Mouse (Mus musculus) heart, adult 2 months (tissue): ENCODE data around the gene Kcnn3. TPM values are rescaled to one million over a fixed set of nuclear protein-coding genes. Genes with fewer than 3 reads are reported as not detected.
A peak's percentile ranks its signal among the peaks of the same experiment; 100 is the strongest.

Experiments
- DNase-seq, 2 experiments: peaks; one replicate each; pipeline ENCODE4 v3.0.0; 2021
- H3K27ac ChIP-seq: fragments of 200-600 bp; 2 replicates; pipeline ENCODE4 v1.8.1; 2022
- H3K27me3 ChIP-seq: fragments of 200-500 bp; 2 replicates; pipeline ENCODE4 v1.6.1; 2012; ENCODE audit warnings: mild to moderate bottlenecking, low read length, inconsistent platforms, mixed read lengths; ENCODE audit not compliant: control insufficient read depth, insufficient read depth
- H3K36me3 ChIP-seq: fragments of 200-500 bp; 2 replicates; pipeline ENCODE4 v1.6.1; 2012; ENCODE audit warnings: low read length, inconsistent platforms; ENCODE audit not compliant: control insufficient read depth, insufficient read depth
- H3K4me1 ChIP-seq: fragments of 200-500 bp; 2 replicates; pipeline ENCODE4 v1.6.1; 2011; ENCODE audit warnings: low read length; ENCODE audit not compliant: control insufficient read depth, insufficient read depth
- H3K4me3 ChIP-seq: fragments of 200-600 bp; 2 replicates; pipeline ENCODE4 v1.8.1; 2022
- H3K79me2 ChIP-seq: fragments of 200-500 bp; replicated peaks from 2 replicates; pipeline ENCODE4 v1.6.1; 2012; ENCODE audit warnings: mild to moderate bottlenecking, inconsistent platforms, low read length, moderate library complexity, mixed read lengths; ENCODE audit not compliant: control insufficient read depth, insufficient read depth
- H3K9ac ChIP-seq: fragments of 200-500 bp; 2 replicates; pipeline ENCODE4 v1.6.1; 2012; ENCODE audit warnings: low read depth, mild to moderate bottlenecking, control low read depth, inconsistent platforms, low read length, mixed read lengths
- CTCF ChIP-seq: fragments of 200-600 bp; IDR thresholded peaks from 2 replicates; pipeline ENCODE4 v1.8.1; 2022; ENCODE audit warnings: antibody characterized with exemption, mild to moderate bottlenecking, moderate library complexity
- EP300 ChIP-seq: fragments of 200-500 bp; IDR thresholded peaks from 2 replicates; pipeline ENCODE4 v1.6.1; 2011; ENCODE audit warnings: low read depth, low read length, control low read depth; ENCODE audit not compliant: insufficient read depth
- POLR2A ChIP-seq: fragments of 200-500 bp; IDR thresholded peaks from 2 replicates; pipeline ENCODE4 v1.6.1; 2011; ENCODE audit warnings: mild to moderate bottlenecking, low read depth, low read length, control low read depth; ENCODE audit not compliant: insufficient read depth
- WGBS: fragments of 180-500 bp; shearing (Covaris S2); methylation state at CpG from one replicate; pipeline ENCODE4 v1.1.7; 2018; 5-methylcytosine and 5-hydroxymethylcytosine counted together
- intact Hi-C: fragments of 180-260 bp; cut with DNase I; formaldehyde crosslinking; loops from one replicate; pipeline ENCODE4 v1.15.1; 2025
- polyA plus RNA-seq: library from polyadenylated mRNA; depleted of rRNA; stranded (reverse); fragments of >200 nt; gene quantifications from 2 replicates; pipeline ENCODE4 v1.2.3, GENCODE M21; 2012
- total RNA-seq, 2 experiments: library from RNA; stranded (reverse); gene quantifications; 2 replicates each; pipeline ENCODE4 v1.2.3; 2021

The Kcnn3 gene
- total and polyA plus RNA-seq, 3 experiments: 0.84 to 3.3 (median 2.0) TPM

- H3K79me2 ChIP-seq: no peaks in the 10 kb centered on the region
- no peak overlapping the region for H3K27ac ChIP-seq
- 0 out of 2 replicates have a peak overlapping the region, but pooled peaks have one; percentile 15 for H3K9ac ChIP-seq
- no peak overlapping the region for H3K4me3 ChIP-seq
- WGBS: 18% methylated on average over 24 of the region's 24 CpGs
- TF ChIP-seq EP300 (peak; percentile 72; the same call in 1 of the 2 replicates), POLR2A (no peak), CTCF (peak; percentile 100)
- H3K4me1 ChIP-seq: peaks cover 6% of the 10 kb centered on the region
- intact Hi-C loops: loop anchor here (1.0 to 5.0 kb wide), 6 partner anchors 28 to 168 kb away; no protein-coding TSS in a partner anchor
- no peaks in the 10 kb centered on the region for H3K27me3 ChIP-seq
- peak; percentile 79 to 85 for DNase-seq
- no peaks in the 10 kb centered on the region for H3K36me3 ChIP-seq
Measured at GRCm38 (mm10) chr3:89484766-89485524, 35.0 kb upstream of the Kcnn3 start.

- Histone ChIP-seq H3K4me1 (peaks cover 6% of the 10 kb centered on the region), H3K9ac (no peak overlapping the region), H3K4me3 (no peak overlapping the region), H3K36me3 (no peaks in the 10 kb centered on the region), H3K27me3 (no peaks in the 10 kb centered on the region), H3K79me2 (no peaks in the 10 kb centered on the region), H3K27ac (no peak overlapping the region)
- intact Hi-C loops: loop anchor here (5.0 kb wide), 2 partner anchors 39 to 89 kb away; no protein-coding TSS in a partner anchor
- DNase-seq: no peak
- WGBS: 69% methylated on average over 8 of the region's 8 CpGs
- no peak for TF ChIP-seq EP300
- no peak for TF ChIP-seq POLR2A
- TF ChIP-seq CTCF: no peak
Measured at GRCm38 (mm10) chr3:89486111-89486510, 33.9 kb upstream of the Kcnn3 start.

GRCm38 (mm10) chr3:89486916-89487702 is 32.9 kb upstream of the Kcnn3 start:
- H3K79me2 ChIP-seq: no peaks in the 10 kb centered on the region
- H3K27me3 ChIP-seq: no peaks in the 10 kb centered on the region
- no peak overlapping the region for H3K4me3 ChIP-seq
- TF ChIP-seq CTCF (no peak), EP300 (0 out of 2 replicates have a peak, but pooled peaks have one; percentile 6), POLR2A (no peak)
- 32% methylated on average over 20 of the region's 20 CpGs for WGBS
- H3K36me3 ChIP-seq: no peaks in the 10 kb centered on the region
- no peak for DNase-seq
- peak overlapping the region; percentile 40 for H3K27ac ChIP-seq
- intact Hi-C loops: loop anchor here (5.0 kb wide), 2 partner anchors 40 to 90 kb away; no protein-coding TSS in a partner anchor
- peaks cover 6% of the 10 kb centered on the region for H3K4me1 ChIP-seq
- peak overlapping the region; percentile 42 for H3K9ac ChIP-seq

GRCm38 (mm10) chr3:89490790-89491189 is 29.2 kb upstream of the Kcnn3 start:
- Histone ChIP-seq H3K27ac (no peak overlapping the region), H3K36me3 (no peaks in the 10 kb centered on the region), H3K4me3 (no peak overlapping the region), H3K79me2 (no peaks in the 10 kb centered on the region), H3K9ac (no peak overlapping the region), H3K27me3 (no peaks in the 10 kb centered on the region), H3K4me1 (peaks cover 6% of the 10 kb centered on the region)
- TF ChIP-seq CTCF: no peak
- no peak for TF ChIP-seq POLR2A
- TF ChIP-seq EP300: no peak
- intact Hi-C loops: no loop called here
- no peak for DNase-seq
- WGBS: 87% methylated on average over 3 of the region's 3 CpGs

GRCm38 (mm10) chr3:89491559-89491958 is 28.4 kb upstream of the Kcnn3 start:
- TF ChIP-seq POLR2A: no peak
- TF ChIP-seq CTCF: no peak
- no peak for TF ChIP-seq EP300
- H3K36me3 ChIP-seq: no peaks in the 10 kb centered on the region
- no peak for DNase-seq
- H3K27me3 ChIP-seq: no peaks in the 10 kb centered on the region
- H3K9ac ChIP-seq: no peak overlapping the region
- H3K27ac ChIP-seq: no peak overlapping the region
- H3K4me3 ChIP-seq: no peak overlapping the region
- WGBS: 70% methylated on average over 5 of the region's 5 CpGs
- intact Hi-C loops: no loop called here
- peaks cover 6% of the 10 kb centered on the region for H3K4me1 ChIP-seq
- H3K79me2 ChIP-seq: no peaks in the 10 kb centered on the region
